Mouse (Mus musculus): ENCODE measurements around the gene Vgf. TPM values are rescaled to one million over a fixed set of nuclear protein-coding genes. Genes with fewer than 3 reads are reported as not detected.

Gene Vgf
- polyA plus RNA-seq (2014; fragmentation: Illumina TruSeq; extraction: RNeasy Lipid Tissue Mini Kit (QIAGEN cat#74804); ENCODE audit: insufficient read depth, low read depth, low replicate concordance): not detected

DNA sequence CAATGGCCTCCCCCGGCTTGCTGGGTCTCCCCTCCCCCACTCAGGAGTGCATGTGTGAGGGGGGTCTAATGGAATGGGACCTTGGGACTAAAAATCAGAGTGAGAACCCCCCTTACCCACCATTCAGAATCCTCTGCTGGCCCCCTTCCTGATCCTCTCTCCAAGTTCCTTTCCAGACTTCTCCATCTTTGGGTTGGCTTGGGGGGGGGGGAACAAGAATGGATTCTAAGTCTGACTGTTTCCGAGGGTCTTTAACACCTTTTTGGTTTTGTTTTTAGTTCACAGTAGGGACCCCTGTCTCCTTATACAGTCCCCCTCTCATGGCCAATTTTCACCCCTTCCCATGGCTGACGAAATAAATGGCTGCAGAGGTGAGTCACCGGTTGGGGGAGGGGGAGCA is at the start of gene Vgf:
Gene Vgf (plus strand): TSS at position 301 of the 400 bp plus-strand sequence.

GRCm38 (mm10) chr5:136986695-136987137 is 39.5 kb upstream of the Vgf start, which contains the start of gene Plod3:
TSS of gene Plod3 (plus strand) at chr5:136987019.

DNA sequence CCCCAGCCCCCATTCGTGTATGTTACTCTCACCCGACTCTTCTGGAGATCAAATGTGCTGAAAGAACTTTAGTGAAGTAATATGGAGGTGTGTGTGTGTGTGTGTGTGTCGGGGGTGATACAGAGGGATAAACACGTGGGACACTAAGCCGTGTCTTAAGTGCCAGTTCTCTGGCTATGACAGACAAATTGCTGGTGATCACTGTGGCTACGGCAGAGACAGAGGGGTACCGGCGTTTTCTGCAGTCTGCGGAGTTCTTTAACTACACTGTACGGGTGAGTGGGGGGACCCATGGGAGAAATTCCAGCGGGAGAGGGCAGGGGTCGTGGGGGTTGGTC is 38.3 kb upstream of the Vgf start, which contains the start of gene Znhit1:
Gene Znhit1 (minus strand): TSS at position 88 of the 338 bp plus-strand sequence.

DNA sequence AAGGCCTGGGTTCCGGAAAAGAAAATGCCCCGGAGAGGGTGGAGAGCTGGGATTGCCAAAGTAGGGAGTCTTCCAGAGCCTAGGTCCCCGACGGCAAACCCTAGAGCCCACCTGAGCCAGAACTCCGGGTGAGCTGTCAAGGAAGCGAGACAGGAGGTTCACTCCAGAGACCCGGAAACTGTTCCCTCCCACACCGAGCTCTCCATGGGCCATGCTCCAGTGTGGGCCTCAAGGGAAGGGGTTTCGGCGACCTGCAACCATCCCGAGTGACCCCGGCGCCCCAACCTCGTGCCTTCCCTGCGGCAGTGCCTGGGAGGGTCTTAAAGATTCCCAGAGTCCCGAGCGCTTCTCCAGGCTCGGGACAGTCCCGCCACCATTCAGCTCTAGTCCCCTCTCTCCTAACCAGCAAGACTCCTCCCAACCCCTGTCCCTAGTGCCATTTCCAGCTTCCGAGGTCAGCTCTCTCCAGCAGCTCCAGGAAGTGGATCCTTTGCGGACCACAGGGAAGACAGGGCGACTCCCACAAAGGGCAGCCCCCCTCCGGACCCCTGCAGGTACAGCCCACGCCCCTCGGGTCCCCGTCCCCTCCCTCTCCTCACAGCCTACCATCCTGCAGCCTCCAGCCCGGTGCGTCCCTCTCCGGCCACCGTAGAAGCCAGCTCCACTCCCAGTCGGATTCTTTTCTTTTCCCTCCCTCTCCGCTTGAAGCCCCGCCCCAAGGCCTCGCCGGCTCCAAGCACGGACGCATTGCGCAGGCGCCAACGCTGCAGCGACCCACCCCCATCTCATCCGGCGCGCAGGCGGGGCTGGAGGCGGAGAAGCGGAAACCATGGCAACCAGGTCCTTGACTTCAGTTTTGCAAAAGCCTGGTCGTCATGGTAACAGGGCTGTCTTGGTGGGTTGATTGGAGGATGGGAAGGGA is 19.5 kb downstream of the Vgf start, which contains the start of gene Ap1s1:
Gene Ap1s1 (minus strand): TSS at position 734 of the 922 bp plus-strand sequence.

GRCm38 (mm10) chr5:137072079-137072960 is 46.1 kb downstream of the Vgf start, which contains the start of gene Serpine1:
TSS of gene Serpine1 (minus strand) at chr5:137072268.

Other genes starting within 250 kb of the Vgf start
- 0.20 TPM for gene Col26a1, start 143.2 kb upstream of the Vgf start, polyA plus RNA-seq (2014; fragmentation: Illumina TruSeq; extraction: RNeasy Lipid Tissue Mini Kit (QIAGEN cat#74804); ENCODE audit: insufficient read depth, low read depth, low replicate concordance)
- 23.9 TPM for gene Ift22, start 118.2 kb upstream of the Vgf start, polyA plus RNA-seq (2014; fragmentation: Illumina TruSeq; extraction: RNeasy Lipid Tissue Mini Kit (QIAGEN cat#74804); ENCODE audit: insufficient read depth, low read depth, low replicate concordance)
- 304 TPM for gene Fis1, start 73.1 kb upstream of the Vgf start, polyA plus RNA-seq (2014; fragmentation: Illumina TruSeq; extraction: RNeasy Lipid Tissue Mini Kit (QIAGEN cat#74804); ENCODE audit: insufficient read depth, low read depth, low replicate concordance)
- 14.0 TPM for gene Cldn15, start 59.8 kb upstream of the Vgf start, polyA plus RNA-seq (2014; fragmentation: Illumina TruSeq; extraction: RNeasy Lipid Tissue Mini Kit (QIAGEN cat#74804); ENCODE audit: insufficient read depth, low read depth, low replicate concordance)
- gene Plod3, start 39.4 kb upstream of the Vgf start, polyA plus RNA-seq (2014; fragmentation: Illumina TruSeq; extraction: RNeasy Lipid Tissue Mini Kit (QIAGEN cat#74804); ENCODE audit: insufficient read depth, low read depth, low replicate concordance): 37.1 TPM
- gene Znhit1, start 38.4 kb upstream of the Vgf start, polyA plus RNA-seq (2014; fragmentation: Illumina TruSeq; extraction: RNeasy Lipid Tissue Mini Kit (QIAGEN cat#74804); ENCODE audit: insufficient read depth, low read depth, low replicate concordance): 75.6 TPM
- 70.5 TPM for gene Ap1s1, start 19.7 kb downstream of the Vgf start, polyA plus RNA-seq (2014; fragmentation: Illumina TruSeq; extraction: RNeasy Lipid Tissue Mini Kit (QIAGEN cat#74804); ENCODE audit: insufficient read depth, low read depth, low replicate concordance)
- gene Serpine1, start 45.9 kb downstream of the Vgf start, polyA plus RNA-seq (2014; fragmentation: Illumina TruSeq; extraction: RNeasy Lipid Tissue Mini Kit (QIAGEN cat#74804); ENCODE audit: insufficient read depth, low read depth, low replicate concordance): 9.8 TPM
- 10.5 TPM for gene Trim56, start 89.8 kb downstream of the Vgf start, polyA plus RNA-seq (2014; fragmentation: Illumina TruSeq; extraction: RNeasy Lipid Tissue Mini Kit (QIAGEN cat#74804); ENCODE audit: insufficient read depth, low read depth, low replicate concordance)
- not detected for gene Muc3, start 122.9 kb downstream of the Vgf start, polyA plus RNA-seq (2014; fragmentation: Illumina TruSeq; extraction: RNeasy Lipid Tissue Mini Kit (QIAGEN cat#74804); ENCODE audit: insufficient read depth, low read depth, low replicate concordance)
- gene Muc3a, start 186.0 kb downstream of the Vgf start, polyA plus RNA-seq (2014; fragmentation: Illumina TruSeq; extraction: RNeasy Lipid Tissue Mini Kit (QIAGEN cat#74804); ENCODE audit: insufficient read depth, low read depth, low replicate concordance): 0.12 TPM